8 mouse cellular contexts compared by ENCODE assay signal in the genomic region with DNA sequence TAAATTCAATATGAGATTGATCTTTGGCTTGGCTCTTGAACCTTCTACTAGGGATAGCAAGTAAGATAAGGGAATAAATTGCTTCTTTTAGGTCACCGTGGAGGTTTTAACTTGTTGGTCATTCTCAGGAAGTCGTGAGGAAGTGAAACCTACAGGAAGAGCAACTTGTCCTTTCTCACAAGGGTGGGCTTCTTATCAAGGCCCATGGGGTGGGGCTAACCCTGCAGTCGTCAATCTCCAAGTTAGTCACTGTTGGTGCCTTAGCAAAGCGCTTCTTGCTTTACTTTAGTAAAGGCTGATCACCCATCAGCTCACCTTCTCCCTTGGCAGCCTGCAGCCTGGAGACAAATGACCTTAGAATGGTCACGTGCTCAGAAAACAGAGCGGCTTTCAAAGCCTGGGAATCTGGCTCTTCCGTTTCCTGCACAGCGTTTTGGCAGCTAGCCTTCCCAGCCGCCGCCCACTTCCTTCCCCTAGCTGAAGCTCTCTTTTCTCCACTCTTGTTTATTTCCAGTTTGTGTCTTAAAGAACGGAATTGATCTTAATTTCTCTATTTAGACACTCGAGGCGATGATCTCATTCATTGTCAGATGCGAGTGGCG.
A peak's percentile ranks its signal among the peaks of the same experiment; 100 is the strongest.
DNase-seq lines count a peak whose midpoint lies in the region; ATAC-seq and TF ChIP-seq lines count a peak whose summit lies in the region.

No protein-coding gene starts in this region.

- TF ChIP-seq POLR2A in kidney, adult 2 months (IDR thresholded peaks at IDR 0.05; ENCODE audit: low read depth, low read length), result no peak

- no peak for TF ChIP-seq CTCF in kidney, adult 2 months (conservative IDR thresholded peaks at IDR 0.05; ENCODE audit: insufficient read depth, insufficient read length, low read depth, low read length)

- H3K9me3 ChIP-seq in hindbrain, embryonic 10.5 days, result no peaks in the 10 kb centered on the region
- no peaks in the 10 kb centered on the region for H3K9me3 ChIP-seq in hindbrain, embryonic 12.5 days (replicated peaks)

- peaks cover 4% of the 10 kb centered on the region; the same call in 1 of the 2 replicates for H3K4me1 ChIP-seq in hindbrain, embryonic 10.5 days (replicated peaks)
- H3K4me1 ChIP-seq in hindbrain, embryonic 12.5 days, result peaks cover 5% of the 10 kb centered on the region; the same call in 1 of the 2 replicates
- 0 out of 2 replicates have a peak, but pooled peaks cover 2% of the 10 kb centered on the region for H3K4me1 ChIP-seq in kidney, adult 2 months (ENCODE audit: control insufficient read depth, insufficient read depth, low read length)

- DNase-seq in hindbrain, embryonic 10.5 days (ENCODE audit: low spot score), result no peak
- DNase-seq in embryo, embryonic 11 days, result peak; percentile 38
- DNase-seq in heart, adult 18-20 months, result peak; percentile 86 to 93
- DNase-seq in kidney, adult 2 months, result peak; percentile 90
- DNase-seq in left cerebral cortex, postnatal 25 days (ENCODE audit: low spot score in 2 of 2), result peak; percentile 65 to 74
- DNase-seq in thymus, postnatal 25 days, result peak; percentile 56

- 83% methylated on average over 15 of the region's 15 CpGs for WGBS in hindbrain, embryonic 10.5 days
- WGBS in hindbrain, embryonic 12.5 days, result 75% methylated on average over 15 of the region's 15 CpGs
- 57% methylated on average over 15 of the region's 15 CpGs for WGBS in kidney, adult 2 months

- 0 out of 2 replicates have a peak overlapping the region, but pooled peaks have one; percentile 23 for H3K27ac ChIP-seq in hindbrain, embryonic 10.5 days
- H3K27ac ChIP-seq in hindbrain, embryonic 12.5 days, result no peak overlapping the region
- H3K27ac ChIP-seq in kidney, adult 2 months (ENCODE audit: insufficient read depth, low read depth, low read length), result peak overlapping the region; percentile 88

- H3K4me3 ChIP-seq in hindbrain, embryonic 10.5 days, result no peak overlapping the region
- H3K4me3 ChIP-seq in hindbrain, embryonic 12.5 days, result no peak overlapping the region
- no peak overlapping the region for H3K4me3 ChIP-seq in kidney, adult 2 months (ENCODE audit: insufficient read depth, low read depth, low read length)

- H3K9ac ChIP-seq in hindbrain, embryonic 12.5 days, result no peak overlapping the region

- ATAC-seq in hindbrain, embryonic 12.5 days (ENCODE audit: low FRiP score), result no peak
- 0 out of 2 replicates have a peak, but pooled peaks have one; percentile 13 for ATAC-seq in megakaryocyte-erythroid progenitor cell, adult 5-6 weeks (replicated peaks; ENCODE audit: low FRiP score, low TSS enrichment, poor library complexity, severe bottlenecking)

- no peaks in the 10 kb centered on the region for H3K27me3 ChIP-seq in hindbrain, embryonic 10.5 days (ENCODE audit: insufficient read depth, poor library complexity, severe bottlenecking)
- no peaks in the 10 kb centered on the region for H3K27me3 ChIP-seq in hindbrain, embryonic 12.5 days
- H3K27me3 ChIP-seq in kidney, adult 2 months (replicated peaks; ENCODE audit: control insufficient read depth, insufficient read depth, low read length), result no peaks in the 10 kb centered on the region

- no peak overlapping the region for H3K4me2 ChIP-seq in hindbrain, embryonic 12.5 days (replicated peaks)

- intact Hi-C loops in left cerebral cortex, postnatal 25 days (cut with DNase I), result no loop called here

- H3K36me3 ChIP-seq in hindbrain, embryonic 10.5 days, result peaks cover 2% of the 10 kb centered on the region; the same call in 1 of the 2 replicates
- H3K36me3 ChIP-seq in hindbrain, embryonic 12.5 days, result no peaks in the 10 kb centered on the region
- H3K36me3 ChIP-seq in kidney, adult 2 months (ENCODE audit: control insufficient read depth, insufficient read depth, low read length), result no peaks in the 10 kb centered on the region
